Mouse (Mus musculus): Measurements from ENCODE around the gene Grik5.
A peak's percentile ranks its signal among the peaks of the same experiment; 100 is the strongest.
"Not testable (repeated sequence)": the region's sequence is repeated elsewhere in the genome, so short reads cannot be mapped to it uniquely, and the experiment has no call there.

The Grik5 gene

DNA sequence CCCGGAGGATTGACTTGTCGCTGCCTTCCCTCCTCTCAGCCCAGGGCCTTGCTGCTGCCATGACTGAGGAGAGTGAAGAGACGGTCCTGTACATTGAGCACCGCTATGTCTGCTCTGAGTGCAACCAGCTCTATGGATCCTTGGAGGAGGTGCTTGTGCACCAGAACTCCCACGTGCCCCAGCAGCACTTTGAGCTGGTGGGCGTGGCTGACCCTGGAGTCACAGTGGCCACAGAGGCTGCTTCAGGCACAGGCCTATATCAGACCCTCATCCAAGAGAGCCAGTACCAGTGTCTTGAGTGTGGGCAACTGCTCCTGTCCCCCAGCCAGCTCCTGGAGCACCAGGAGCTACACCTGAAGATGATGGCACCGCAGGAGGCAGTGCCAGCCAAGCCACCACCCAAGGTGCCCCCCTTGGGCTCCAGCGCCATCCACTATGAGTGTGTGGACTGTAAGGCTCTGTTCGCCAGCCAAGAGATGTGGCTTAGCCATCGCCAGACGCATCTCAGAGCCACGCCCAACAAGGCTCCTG is 7.4 kb upstream of the Grik5 start:
- no peak for DNase-seq (ENCODE audit: low read depth, low spot score)

DNA sequence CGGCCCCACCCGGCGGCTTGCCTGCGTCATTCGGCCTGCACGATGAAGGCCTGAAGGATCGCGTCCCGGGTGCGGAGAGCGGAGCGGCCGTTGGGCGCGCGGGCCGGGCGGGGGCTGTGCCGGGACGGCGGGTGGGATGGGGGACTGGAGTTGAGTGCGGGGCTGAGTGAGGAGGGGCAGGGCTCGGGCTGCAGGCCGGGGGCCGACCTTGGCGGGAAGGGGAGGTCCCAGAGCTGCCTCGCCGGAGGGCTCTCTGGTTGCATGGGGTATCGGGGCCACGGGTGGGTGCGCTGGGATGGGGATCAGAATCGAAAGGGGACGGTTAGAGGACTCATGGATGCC is 5.2 kb upstream of the Grik5 start:
- no peak for DNase-seq (ENCODE audit: low read depth, low spot score)

DNA sequence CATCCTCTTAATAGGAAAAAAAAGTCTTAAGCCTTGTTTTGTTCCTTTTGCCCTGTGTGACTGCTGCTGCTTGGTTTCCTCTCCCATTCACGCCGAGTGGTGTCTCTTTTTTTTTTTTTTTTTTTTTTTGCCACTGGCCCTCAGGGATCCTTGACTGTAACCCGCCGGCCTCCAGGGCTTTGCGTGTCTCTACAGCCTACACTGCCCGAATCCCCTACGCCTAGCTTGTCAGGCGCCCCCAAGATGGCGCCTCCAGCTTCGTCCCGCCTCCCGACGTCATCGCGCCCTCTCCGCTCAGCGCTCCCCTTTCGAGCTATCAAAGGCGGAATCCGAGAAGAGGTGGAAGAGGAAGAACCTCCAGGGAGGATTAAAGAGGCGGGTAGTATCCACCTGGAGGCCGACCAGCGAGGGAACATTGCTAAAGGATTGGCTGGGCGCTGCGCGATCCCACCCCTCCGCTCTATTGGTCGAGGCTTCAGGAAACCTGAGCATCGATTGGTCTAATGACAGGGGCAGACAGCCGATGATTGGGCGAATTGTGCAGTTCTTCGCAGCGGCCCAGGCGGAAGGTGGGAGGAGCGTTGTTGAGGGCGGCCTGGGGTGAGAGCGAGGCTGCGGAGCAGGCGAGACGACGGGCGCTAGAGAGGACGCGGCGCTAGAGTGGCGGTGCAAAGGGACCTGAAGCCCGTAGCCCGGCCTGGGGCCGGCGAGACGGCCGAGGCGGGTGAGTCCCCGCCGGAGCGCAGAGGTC is 4.7 kb upstream of the Grik5 start:
- DNase-seq (ENCODE audit: low read depth, low spot score), result peak; percentile 99

DNA sequence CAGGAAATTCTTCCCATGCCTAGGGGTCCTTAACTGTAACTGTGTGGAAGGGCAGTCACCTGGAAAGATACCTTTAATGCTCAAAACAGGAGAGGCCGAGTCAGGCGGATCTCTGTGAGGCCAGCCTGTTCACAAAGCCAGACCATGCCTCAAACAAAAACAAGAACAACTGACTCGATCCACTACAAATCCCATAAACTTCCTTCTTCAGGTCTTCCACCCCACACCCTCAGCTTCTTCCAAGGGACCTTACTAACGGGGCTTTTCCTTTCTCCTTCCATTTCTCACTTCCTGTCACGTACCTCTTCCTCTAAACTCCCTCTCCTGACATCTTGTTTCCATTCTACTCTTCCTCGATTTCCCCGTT is 4.1 kb upstream of the Grik5 start:
- no peak for DNase-seq (ENCODE audit: low read depth, low spot score)

DNA sequence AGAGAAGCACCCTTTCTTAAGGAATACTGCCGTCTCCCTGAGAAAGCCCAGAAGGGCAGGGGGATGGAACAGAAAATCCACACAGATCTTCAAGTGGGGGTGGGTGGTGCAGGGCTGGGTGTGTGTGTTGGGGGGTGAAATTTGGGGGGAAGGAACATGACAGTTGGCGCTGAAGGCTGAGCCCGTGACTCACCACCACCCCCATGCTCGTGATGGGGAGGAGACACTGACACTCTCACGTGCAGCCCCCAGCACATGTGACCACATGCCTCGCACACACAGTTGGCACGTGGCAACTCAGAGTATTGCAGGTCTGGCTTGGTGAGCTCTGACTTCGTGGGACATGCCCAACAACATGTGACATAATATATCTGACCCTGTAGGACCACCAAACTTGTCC is 1.8 kb upstream of the Grik5 start:
- no peak for DNase-seq (ENCODE audit: low read depth, low spot score)

DNA sequence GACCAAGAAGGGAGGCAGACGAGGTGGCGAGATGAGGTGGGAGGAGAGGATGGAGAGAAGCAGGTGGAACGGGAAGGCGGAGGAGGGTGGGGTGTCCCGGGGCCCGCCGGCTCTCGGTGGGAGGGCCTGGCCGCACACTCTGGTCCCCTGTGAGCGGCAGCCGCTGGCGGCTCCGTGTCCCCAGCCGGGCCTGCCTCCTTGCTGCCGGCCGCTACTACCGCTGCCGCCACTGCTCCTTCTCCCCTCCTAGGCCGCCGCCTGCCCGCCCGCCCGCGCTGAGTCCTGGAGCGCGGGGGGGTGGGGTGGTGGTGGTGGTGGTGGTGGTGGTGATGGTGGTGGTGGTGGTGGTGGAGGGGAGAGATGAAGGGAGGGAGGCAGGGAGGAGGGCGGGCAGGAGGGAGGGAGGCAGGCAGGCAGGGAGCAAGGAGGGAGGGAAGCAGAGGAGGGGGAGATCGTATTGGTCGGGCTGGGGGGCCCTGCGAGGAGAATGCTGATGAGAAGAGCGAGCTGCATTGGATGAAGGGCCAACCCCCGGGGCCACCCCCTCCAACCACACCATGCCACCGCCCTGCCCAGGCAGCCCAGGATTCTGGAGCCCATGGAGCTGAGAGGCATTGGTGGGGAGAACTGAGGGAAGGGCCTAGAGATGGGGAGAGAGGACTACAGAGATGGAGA is 707 bp upstream of the Grik5 start:
- no peak for DNase-seq (ENCODE audit: low read depth, low spot score)

DNA sequence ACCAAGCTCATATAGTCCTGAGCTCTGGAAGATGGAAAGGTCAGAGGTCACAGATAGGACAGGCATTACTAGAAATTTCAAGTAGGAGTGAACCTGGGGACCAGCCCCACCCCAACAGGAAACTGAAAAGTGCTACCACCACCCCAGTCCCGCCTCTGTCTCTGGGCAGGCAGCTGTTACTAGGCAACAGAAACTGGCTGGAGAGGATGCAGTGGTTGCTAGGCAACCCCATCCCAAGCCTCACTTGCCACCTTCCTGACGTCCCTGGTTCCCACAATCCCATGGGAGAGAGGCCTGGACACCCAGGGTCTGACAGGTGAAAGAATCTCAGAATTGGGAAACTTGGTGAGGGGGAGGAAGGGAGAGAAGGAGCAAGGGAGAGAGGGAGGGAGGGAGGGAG is 3.4 kb downstream of the Grik5 start:
- DNase-seq (ENCODE audit: low read depth, low spot score), result no peak

DNA sequence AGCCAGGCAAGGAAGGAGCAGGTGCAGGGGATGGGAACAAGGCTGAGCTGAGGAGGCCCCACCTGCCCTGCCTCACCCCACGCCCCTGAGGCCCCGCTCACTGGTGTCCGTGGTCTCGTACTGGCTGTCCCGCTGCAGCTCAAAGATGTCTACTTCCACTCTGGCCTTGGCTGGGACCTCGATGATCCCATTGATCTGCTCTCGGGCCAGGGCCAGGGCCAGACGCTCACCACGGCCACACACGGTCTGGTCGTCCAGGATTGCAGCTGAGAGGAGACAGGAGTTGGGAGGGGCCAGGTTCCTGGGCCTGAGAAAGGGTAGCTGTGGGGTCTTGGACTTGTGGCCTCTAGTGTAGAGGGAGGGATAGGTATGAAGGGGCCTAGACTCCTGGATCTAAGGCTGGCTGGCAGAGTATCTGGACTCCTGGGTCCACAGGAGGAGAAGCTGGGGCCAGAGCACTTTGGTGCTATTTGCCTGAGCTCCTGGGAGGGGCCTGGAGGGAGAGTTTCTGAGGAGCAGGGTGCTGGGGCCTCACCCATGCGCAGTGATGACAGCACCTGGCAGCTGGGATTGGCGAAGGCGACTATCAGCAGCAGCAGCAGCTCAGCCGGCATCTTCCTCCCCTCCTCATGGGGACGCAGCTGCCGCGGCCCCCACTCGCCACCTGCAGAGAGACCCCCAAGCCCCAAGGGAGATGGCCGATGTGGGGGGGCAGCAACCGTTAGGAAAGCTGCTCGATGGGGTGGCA is 4.1 kb downstream of the Grik5 start:
- DNase-seq (ENCODE audit: low read depth, low spot score), result no peak

DNA sequence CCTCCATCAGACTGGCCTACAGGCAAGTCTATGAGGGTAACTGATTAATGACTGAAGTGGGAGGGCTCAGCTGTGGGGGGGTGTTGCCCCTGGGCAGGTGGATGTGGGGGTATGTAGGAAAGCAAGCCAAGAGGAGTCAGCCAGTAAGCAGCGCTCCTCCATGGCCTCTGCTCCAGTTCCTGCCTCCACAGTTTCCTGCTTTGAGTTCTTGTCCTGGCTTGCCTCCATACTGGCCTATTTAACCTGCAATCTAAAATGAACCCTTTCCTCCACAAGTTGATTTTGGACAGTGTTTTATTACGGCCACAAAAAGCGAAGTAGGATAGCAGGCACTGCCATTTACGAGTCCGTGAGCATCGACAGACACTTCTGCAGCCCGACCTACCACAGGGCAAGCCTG is 4.8 kb downstream of the Grik5 start:
- no peak for DNase-seq (ENCODE audit: low read depth, low spot score)

DNA sequence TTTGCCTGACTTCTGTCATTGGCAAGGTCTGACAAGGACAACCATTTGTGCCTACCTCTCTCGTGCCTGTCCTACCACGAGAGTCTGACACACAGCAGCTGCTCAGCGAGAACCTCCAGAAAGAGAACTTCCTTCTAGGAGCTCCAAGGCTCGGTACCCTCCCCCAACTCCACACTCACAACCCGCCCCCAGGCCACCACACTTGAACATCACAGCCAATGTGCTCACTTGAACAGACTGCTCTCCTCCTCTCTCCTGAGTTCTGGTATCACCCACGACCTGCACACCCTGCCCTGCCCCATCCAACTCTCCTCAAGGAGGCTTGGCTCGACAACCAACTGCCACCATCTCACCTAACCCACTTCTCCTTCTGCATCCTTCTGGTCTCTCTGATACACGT is 8.2 kb downstream of the Grik5 start:
- DNase-seq (ENCODE audit: low read depth, low spot score), result no peak

DNA sequence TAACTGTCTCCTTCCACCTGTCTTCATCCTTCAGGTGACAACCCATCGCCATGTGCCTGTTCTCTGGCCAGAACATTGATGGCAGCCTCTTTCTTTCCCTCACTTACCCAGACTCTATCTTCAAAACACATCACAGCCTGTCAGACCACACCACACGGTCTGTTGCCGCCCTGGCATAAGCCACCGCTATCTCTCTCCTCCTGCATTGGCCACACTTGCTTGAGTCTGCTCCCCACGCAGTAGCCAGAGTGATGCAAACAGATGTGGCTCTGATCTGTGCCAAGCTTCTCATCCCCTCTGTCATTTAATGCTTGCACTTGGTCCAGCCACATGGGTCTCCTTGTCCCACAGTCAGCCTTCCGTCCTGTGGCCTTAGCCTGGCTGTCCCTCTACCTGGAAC is 8.8 kb downstream of the Grik5 start:
- no peak for DNase-seq (ENCODE audit: low read depth, low spot score)

DNA sequence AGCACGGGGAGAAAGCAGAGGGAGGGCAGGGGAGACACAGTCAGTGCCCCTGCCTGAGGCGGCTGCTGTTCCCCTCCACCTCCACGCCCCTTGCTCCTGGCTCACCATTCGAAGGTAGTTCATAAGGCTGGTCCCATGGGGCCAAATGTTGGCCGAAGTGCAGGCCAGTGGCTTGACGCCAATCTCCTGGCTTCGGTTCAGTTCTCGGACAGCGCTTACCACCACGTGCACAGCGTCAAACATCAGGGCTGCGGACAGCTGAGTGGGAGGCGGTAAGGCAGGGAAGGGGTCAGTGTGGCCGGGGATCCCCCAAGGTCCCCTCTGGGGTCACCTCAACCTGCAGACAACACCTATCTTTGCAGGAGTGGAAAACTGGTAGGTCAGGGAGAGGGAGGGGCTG is 13.3 kb downstream of the Grik5 start:
- DNase-seq (ENCODE audit: low read depth, low spot score), result no peak

DNA sequence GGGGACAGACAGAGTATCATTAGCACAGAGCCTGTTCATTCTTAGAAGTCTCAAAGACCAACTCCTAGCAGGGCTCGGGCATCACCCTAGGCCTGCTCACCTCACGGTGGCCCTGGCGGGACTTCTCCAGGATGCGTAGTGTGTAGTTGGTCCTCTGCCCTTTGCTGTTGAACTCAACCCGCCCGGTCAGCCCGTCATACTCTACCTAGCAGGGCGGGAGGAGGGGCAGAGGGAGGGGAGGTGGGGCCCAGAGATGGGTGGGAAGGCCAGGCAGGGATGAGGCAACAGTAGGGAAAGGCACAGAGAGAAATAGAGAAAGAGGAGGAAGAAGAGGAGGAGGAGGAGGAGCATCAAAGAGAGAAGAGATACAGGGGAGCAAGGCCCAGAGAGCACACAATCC is 13.8 kb downstream of the Grik5 start:
- no peak for DNase-seq (ENCODE audit: low read depth, low spot score)

DNA sequence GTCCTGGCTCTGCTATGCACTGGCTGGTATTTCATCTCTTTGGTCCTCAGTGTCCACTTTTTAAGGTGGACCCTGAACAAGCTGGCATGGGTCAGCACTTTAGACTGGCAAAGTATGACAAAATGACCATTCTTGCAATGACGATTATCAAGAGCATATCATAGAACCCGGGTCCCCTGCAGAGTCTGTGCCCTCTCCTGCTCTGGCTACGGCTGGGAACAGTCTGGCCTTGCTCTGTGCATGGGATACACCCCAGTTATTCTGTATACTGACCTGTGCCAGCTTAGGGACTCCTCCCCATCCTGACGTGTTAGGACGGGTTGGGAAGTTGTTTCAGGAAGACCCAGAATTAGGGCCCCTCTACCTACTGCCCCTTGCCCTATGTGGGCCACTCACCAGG is 14.3 kb downstream of the Grik5 start:
- DNase-seq (ENCODE audit: low read depth, low spot score), result no peak

DNA sequence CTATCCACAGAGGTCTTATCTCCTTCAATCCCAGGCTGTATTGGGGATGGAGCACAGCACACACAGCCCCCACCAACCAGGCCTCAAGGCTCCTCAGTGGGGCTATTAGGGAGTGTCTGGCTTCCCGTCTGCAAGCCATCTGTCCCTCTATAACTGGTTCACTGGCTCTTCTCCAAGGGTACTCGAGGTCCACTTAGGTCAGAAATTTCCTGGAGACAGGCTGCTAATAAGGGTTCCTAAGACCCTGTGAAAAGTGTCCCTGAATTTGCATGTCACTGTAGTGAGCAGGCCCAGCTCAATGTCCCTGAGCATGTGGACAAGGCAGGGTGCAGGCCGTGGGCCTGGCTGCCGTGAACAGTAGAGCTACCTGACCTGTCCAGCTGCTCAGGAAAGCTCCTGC is 15.2 kb downstream of the Grik5 start:
- DNase-seq (ENCODE audit: low read depth, low spot score), result no peak

DNA sequence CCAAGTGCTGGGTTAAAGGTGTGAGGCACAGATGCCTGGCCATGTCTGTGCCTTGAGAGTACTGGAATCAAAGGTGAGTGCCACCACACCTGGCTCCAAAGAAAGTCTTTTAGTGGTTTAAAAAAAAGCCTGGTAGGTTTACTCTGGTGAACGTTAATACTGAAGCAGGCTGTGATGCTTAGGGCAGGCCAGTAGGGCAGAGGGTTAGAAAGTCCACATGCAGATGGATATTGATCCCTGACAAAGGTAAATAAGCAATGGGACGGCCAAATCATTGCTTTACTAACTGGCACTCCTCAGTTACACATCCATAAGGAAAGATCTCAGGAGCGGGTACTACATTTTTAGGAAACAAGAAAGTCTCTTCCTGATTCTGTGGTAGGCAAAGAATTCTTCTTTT is 19.6 kb downstream of the Grik5 start:
- DNase-seq (ENCODE audit: low read depth, low spot score), result no peak

DNA sequence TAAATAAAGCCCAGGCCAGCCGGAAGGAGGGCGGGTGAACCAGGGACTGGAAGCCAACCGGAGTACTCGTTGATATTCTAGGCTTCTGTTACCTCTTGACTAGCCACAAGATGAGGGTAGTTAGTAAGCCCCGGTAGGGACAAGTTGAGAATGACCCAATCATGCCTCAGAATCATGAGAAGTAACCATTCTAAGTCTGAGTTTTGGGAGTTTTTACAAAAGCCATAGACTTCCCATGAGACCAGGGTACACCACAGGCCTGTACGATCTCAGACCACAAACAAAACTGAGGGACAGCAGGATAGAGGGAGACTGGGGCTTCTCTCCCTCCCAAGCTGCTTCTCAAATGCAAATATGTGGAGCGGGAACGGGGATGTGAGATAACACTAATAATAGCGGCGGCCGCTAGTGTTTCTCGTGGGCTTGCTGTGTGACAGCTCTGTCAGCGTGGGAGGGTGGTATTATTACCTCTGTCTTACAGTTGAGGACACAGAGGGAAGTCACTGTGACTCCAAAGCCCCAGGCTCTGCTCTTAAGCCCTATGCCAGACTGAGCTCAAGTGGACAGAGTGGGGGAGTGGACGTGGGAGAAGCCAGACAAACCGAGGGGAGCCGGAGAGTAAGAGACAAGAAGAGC is 22.7 kb downstream of the Grik5 start:
- DNase-seq (ENCODE audit: low read depth, low spot score), result no peak

DNA sequence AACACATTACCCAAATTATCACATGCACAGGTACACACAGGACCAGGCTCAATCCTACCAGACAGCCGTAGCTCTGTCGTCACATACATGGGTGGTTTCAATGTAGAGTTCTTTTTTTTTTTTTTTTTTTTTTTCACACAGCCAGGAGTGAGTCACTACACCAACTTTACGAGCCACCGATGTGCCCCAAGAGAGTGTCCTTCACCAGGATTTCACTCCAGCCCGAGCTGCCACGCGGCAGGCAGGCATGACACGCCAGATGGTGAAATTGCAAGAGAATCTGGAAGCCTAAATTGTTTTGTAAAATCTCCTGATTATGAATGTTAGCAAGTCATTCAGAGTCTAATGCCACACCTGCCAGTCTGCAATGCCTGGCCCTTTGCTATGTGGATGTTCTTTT is 24.8 kb downstream of the Grik5 start:
- DNase-seq (ENCODE audit: low read depth, low spot score), result no peak

DNA sequence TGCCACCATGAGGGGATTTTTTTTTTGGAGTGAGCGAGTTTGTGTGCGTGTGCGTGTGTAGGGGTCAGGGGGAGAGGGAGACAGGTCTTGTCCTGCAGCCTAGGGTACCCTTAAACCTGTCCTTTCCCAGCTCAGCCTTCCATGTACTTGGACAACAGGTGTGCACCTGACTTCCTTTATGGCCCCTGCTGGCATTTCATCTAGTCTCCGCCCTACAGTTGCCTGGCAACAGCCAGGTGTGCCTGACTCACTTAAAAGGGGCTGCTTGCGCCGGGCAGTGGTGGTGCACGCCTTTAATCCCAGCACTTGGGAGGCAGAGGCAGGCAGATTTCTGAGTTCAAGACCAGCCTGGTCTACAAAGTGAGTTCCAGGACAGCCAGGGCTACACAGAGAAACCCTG is 27.5 kb downstream of the Grik5 start:
- DNase-seq (ENCODE audit: low read depth, low spot score), result not testable (repeated sequence)

DNA sequence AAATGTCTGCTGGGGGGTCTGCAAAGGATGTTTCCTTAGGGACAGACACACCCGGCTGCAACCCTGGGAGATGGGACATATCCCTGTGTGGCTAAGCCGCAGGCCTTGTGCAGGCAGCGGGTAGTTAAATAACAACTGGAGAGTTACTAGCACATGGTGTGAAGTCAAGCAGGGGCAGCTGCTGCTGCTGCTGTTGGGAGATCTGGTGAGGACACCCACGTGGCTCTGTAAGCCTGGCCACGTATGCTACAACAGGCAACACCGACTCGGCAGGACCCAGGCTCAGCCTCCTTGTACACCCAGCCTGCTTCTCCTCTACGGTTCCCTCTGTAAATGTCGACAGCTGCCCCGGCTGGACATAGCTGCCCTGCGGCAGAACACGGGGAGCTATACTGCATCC is 30.2 kb downstream of the Grik5 start:
- DNase-seq (ENCODE audit: low read depth, low spot score), result no peak

DNA sequence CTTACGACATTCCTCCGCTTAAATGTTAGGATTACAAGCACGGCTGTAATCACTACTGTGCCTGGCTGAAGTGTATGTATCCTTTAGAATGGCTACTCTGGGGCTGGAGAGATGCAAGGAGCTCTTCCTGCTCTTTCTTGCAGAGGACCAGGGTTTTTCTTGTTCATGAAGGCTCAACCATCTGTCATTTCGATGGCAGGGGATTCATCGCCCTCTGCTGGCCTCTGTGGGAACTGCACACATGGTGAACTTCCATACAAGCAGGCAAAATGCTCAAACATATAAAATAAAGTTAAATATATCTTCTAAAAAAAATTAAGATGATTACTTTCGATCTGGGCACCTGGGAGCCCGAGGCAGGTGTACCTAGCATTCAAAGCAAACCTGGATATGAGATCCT is 36.2 kb downstream of the Grik5 start:
- DNase-seq (ENCODE audit: low read depth, low spot score), result peak; percentile 59

DNA sequence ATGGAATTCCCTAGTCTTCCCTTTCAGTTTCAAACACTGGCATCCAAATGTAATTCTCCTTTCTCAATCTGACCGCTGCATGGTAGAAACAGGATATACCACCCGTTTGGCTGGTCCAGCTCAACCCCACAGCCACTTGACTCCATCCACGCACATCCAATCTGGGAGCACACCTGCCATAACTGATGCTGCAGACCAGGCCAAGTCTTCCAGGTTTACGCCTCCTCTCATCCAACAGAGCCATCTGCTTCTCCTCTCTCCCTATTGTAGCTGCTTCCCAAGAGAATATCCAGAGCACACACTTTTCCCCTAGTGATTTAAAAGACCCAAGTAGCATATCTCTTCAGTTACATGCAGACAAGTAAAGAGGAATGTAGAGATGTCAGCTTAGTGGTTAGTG is 37.4 kb downstream of the Grik5 start:
- DNase-seq (ENCODE audit: low read depth, low spot score), result no peak
